Mouse (Mus musculus): Measurements from ENCODE around the gene Olfr110. TPM values are rescaled to one million over a fixed set of nuclear protein-coding genes. Genes with fewer than 3 reads are reported as not detected.
"Not testable (repeated sequence)": the region's sequence is repeated elsewhere in the genome, so short reads cannot be mapped to it uniquely, and the experiment has no call there.

The Olfr110 gene
- polyA plus RNA-seq (2014; fragmentation: Nextera tagmentation; extraction: Ambion mirVana), result not detected in 2 replicates

DNA sequence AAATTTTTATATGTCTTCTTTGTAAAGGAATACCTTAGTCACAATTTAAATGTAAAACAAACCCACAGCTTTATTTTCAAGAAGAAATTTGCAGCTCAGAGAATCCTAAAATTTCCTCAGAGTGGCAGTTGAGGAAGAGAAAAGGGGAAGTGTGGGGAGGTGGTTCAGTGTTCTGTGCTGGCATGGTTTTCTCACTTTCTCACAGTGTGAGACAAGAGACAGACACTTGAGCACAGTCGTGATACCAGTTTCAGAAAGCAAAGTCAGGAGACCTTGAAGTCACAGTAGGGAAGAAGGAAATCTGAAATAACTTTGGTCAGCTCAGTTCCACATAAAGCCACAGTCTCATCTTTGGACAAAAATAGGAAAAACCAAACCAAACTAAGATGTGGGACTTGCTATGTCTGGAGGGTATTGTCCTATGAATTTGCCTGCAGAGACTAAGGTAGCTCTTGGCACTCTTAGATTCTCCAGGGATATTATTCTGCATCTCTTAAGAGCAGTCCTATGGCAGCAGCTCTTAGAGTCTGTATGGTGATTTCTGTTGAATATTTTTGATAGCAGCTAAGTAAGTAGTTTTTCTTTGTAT, at the start of gene Olfr110:
Gene Olfr110, plus strand, starts transcription at position 539 of the 589 bp plus-strand sequence.
- Histone ChIP-seq H3K27me3 (ENCODE audit: control insufficient read depth, insufficient read depth, low read length) (no peaks in the 10 kb centered on the region), H3K4me3 (ENCODE audit: low read depth, low read length) (no peak within 1 kb of the TSS), H3K36me3 (ENCODE audit: control insufficient read depth, insufficient read depth, low read length) (no peaks in the 10 kb centered on the region), H3K4me2 (replicated peaks; ENCODE audit: low read depth, low read length) (no peak within 1 kb of the TSS), H3K9me3 (ENCODE audit: control insufficient read depth, low read length) (no peaks in the 10 kb centered on the region), H3K4me1 (replicated peaks; ENCODE audit: control insufficient read depth, insufficient read depth, low read length) (no peaks in the 10 kb centered on the region), H3K9ac (ENCODE audit: low read depth, low read length) (no peak within 1 kb of the TSS), H3K27ac (ENCODE audit: low read depth, low read length) (no peak within 1 kb of the TSS)
- ATAC-seq (ENCODE audit: low FRiP score), result no peak
- 61% methylated on average over 1 of the region's 1 CpGs for WGBS
- no peak for DNase-seq (ENCODE audit: low spot score)

DNA sequence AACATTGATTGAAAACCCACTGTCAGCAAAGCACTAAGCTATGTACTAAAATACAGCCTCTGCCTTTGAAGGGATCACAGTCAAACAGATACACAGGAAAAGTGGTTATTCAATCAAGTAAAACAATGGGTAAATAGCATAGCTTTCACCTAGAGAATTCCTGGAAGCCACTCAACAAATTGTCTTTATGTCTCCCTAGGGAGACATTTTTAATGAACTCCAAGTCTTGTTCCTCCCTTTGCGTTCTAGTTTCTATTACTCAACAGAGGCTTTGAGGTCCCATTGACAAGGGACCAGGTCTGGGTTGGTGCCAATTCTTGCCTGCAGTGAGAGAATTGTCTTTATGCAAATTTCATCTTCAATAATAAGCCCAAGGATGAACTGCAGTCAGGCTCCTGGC, 47.1 kb upstream of the Olfr110 start, which contains the start of gene Olfr108:
Gene Olfr108, plus strand, starts transcription at position 301 of the 400 bp plus-strand sequence.
- no peak within 1 kb of the TSS for H3K4me2 ChIP-seq (replicated peaks; ENCODE audit: low read depth, low read length)
- no peaks in the 10 kb centered on the region for H3K4me1 ChIP-seq (replicated peaks; ENCODE audit: control insufficient read depth, insufficient read depth, low read length)
- no peak within 1 kb of the TSS for H3K27ac ChIP-seq (ENCODE audit: low read depth, low read length)
- no peak within 1 kb of the TSS for H3K9ac ChIP-seq (ENCODE audit: low read depth, low read length)
- no peak within 1 kb of the TSS for H3K4me3 ChIP-seq (ENCODE audit: low read depth, low read length)
- ATAC-seq (ENCODE audit: low FRiP score), result no peak
- H3K9me3 ChIP-seq (ENCODE audit: control insufficient read depth, low read length), result no peaks in the 10 kb centered on the region
- 100% methylated on average over 1 of the region's 1 CpGs for WGBS
- no peak for DNase-seq (ENCODE audit: low spot score)
- no peaks in the 10 kb centered on the region for H3K27me3 ChIP-seq (ENCODE audit: control insufficient read depth, insufficient read depth, low read length)
- no peaks in the 10 kb centered on the region for H3K36me3 ChIP-seq (ENCODE audit: control insufficient read depth, insufficient read depth, low read length)

- H3K4me1 ChIP-seq (replicated peaks; ENCODE audit: control insufficient read depth, insufficient read depth, low read length), result no peaks in the 10 kb centered on the region
- H3K4me2 ChIP-seq (replicated peaks; ENCODE audit: low read depth, low read length), result no peak within 1 kb of the TSS
- H3K36me3 ChIP-seq (ENCODE audit: control insufficient read depth, insufficient read depth, low read length), result no peaks in the 10 kb centered on the region
- H3K9ac ChIP-seq (ENCODE audit: low read depth, low read length), result no peak within 1 kb of the TSS
- no peak for DNase-seq (ENCODE audit: low spot score)
- no peaks in the 10 kb centered on the region for H3K9me3 ChIP-seq (ENCODE audit: control insufficient read depth, low read length)
- no peak within 1 kb of the TSS for H3K27ac ChIP-seq (ENCODE audit: low read depth, low read length)
- no peak for ATAC-seq (ENCODE audit: low FRiP score)
- H3K27me3 ChIP-seq (ENCODE audit: control insufficient read depth, insufficient read depth, low read length), result no peaks in the 10 kb centered on the region
- H3K4me3 ChIP-seq (ENCODE audit: low read depth, low read length), result no peak within 1 kb of the TSS
- 91% methylated on average over 1 of the region's 1 CpGs for WGBS
These were observed 33.7 kb upstream of the Olfr110 start, which contains the start of gene Olfr109 for GRCm38 (mm10) chr17:37458616-37459015. Olfr109 (plus strand) TSS chr17:37458916.

DNA sequence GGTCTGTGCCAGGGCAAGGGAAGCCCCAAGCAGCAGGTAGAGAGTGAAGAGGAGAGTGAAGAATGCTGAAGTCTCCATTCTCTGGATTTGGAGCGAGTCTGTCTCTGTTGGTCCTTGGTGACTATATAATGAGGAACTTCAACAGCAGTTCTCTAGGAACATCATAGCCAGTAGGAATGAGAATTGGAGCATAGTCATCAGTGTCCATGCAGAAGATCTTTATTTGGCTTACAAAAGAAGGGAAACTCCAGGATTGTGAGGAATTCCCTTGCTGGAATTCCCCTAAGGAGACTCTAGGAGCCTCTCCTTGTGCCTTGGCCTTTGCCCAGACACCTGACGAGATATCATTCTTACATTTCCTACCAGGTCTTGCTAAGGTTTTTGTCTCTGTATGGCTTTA, 8.8 kb upstream of the Olfr110 start, which contains the start of gene H2-M2:
Gene H2-M2, minus strand, starts transcription at position 101 of the 400 bp plus-strand sequence.
- ATAC-seq (ENCODE audit: low FRiP score), result no peak
- no peak within 1 kb of the TSS for H3K4me2 ChIP-seq (replicated peaks; ENCODE audit: low read depth, low read length)
- no peaks in the 10 kb centered on the region for H3K27me3 ChIP-seq (ENCODE audit: control insufficient read depth, insufficient read depth, low read length)
- no peak within 1 kb of the TSS for H3K4me3 ChIP-seq (ENCODE audit: low read depth, low read length)
- 88% methylated on average over 2 of the region's 2 CpGs for WGBS
- no peak for DNase-seq (ENCODE audit: low spot score)
- no peaks in the 10 kb centered on the region for H3K36me3 ChIP-seq (ENCODE audit: control insufficient read depth, insufficient read depth, low read length)
- no peaks in the 10 kb centered on the region for H3K9me3 ChIP-seq (ENCODE audit: control insufficient read depth, low read length)
- no peak within 1 kb of the TSS for H3K27ac ChIP-seq (ENCODE audit: low read depth, low read length)
- no peaks in the 10 kb centered on the region for H3K4me1 ChIP-seq (replicated peaks; ENCODE audit: control insufficient read depth, insufficient read depth, low read length)
- no peak within 1 kb of the TSS for H3K9ac ChIP-seq (ENCODE audit: low read depth, low read length)

GRCm38 (mm10) chr17:37507730-37508129, 15.5 kb downstream of the Olfr110 start, which contains the start of gene Olfr111:
Olfr111 (plus strand) TSS chr17:37508030.
- H3K36me3 ChIP-seq (ENCODE audit: control insufficient read depth, insufficient read depth, low read length), result no peaks in the 10 kb centered on the region
- H3K9me3 ChIP-seq (ENCODE audit: control insufficient read depth, low read length), result no peaks in the 10 kb centered on the region
- no peaks in the 10 kb centered on the region for H3K4me1 ChIP-seq (replicated peaks; ENCODE audit: control insufficient read depth, insufficient read depth, low read length)
- no peak for DNase-seq (ENCODE audit: low spot score)
- H3K27ac ChIP-seq (ENCODE audit: low read depth, low read length), result no peak within 1 kb of the TSS
- ATAC-seq (ENCODE audit: low FRiP score), result no peak
- H3K4me3 ChIP-seq (ENCODE audit: low read depth, low read length), result no peak within 1 kb of the TSS
- H3K4me2 ChIP-seq (replicated peaks; ENCODE audit: low read depth, low read length), result no peak within 1 kb of the TSS
- 92% methylated on average over 4 of the region's 4 CpGs for WGBS
- no peaks in the 10 kb centered on the region for H3K27me3 ChIP-seq (ENCODE audit: control insufficient read depth, insufficient read depth, low read length)
- H3K9ac ChIP-seq (ENCODE audit: low read depth, low read length), result no peak within 1 kb of the TSS

GRCm38 (mm10) chr17:37524612-37525011, 32.3 kb downstream of the Olfr110 start:
- H3K27ac ChIP-seq (ENCODE audit: low read depth, low read length); ATAC-seq (ENCODE audit: low FRiP score); H3K4me3 ChIP-seq (ENCODE audit: low read depth, low read length); H3K36me3 ChIP-seq (ENCODE audit: control insufficient read depth, insufficient read depth, low read length); H3K4me2 ChIP-seq (replicated peaks; ENCODE audit: low read depth, low read length); H3K27me3 ChIP-seq (ENCODE audit: control insufficient read depth, insufficient read depth, low read length); DNase-seq (ENCODE audit: low spot score); H3K4me1 ChIP-seq (replicated peaks; ENCODE audit: control insufficient read depth, insufficient read depth, low read length); H3K9me3 ChIP-seq (ENCODE audit: control insufficient read depth, low read length); H3K9ac ChIP-seq (ENCODE audit: low read depth, low read length): not testable (repeated sequence)

- H3K27me3 ChIP-seq (ENCODE audit: control insufficient read depth, insufficient read depth, low read length); H3K9ac ChIP-seq (ENCODE audit: low read depth, low read length); H3K4me1 ChIP-seq (replicated peaks; ENCODE audit: control insufficient read depth, insufficient read depth, low read length); H3K27ac ChIP-seq (ENCODE audit: low read depth, low read length); DNase-seq (ENCODE audit: low spot score); H3K4me3 ChIP-seq (ENCODE audit: low read depth, low read length); ATAC-seq (ENCODE audit: low FRiP score); H3K9me3 ChIP-seq (ENCODE audit: control insufficient read depth, low read length); H3K36me3 ChIP-seq (ENCODE audit: control insufficient read depth, insufficient read depth, low read length); H3K4me2 ChIP-seq (replicated peaks; ENCODE audit: low read depth, low read length): not testable (repeated sequence)
- 80% methylated on average over 1 of the region's 1 CpGs for WGBS
These were observed 33.2 kb downstream of the Olfr110 start for GRCm38 (mm10) chr17:37525427-37525826.

DNA sequence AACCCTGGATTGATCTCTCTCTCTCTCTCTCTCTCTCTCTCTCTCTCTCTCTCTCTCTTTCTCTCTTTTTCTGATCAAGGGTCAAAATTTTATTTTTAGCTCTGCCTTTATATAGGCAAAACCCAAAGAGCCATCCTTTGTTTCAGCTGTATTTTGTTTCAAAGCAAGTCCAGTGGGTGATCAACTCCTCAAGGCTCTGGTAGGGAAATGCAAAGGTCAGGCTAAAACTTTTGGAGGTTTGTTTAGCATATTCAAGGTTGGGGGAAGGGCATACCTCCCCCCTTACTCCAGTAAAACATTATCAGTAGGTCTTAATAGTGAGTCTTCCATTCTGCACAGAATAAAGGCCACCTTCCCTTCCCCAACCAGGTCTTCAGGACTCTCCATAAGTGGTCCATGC, 42.9 kb downstream of the Olfr110 start:
- no peak for DNase-seq (ENCODE audit: low spot score)
- Histone ChIP-seq H3K4me2 (replicated peaks; ENCODE audit: low read depth, low read length) (no peak overlapping the region), H3K27me3 (ENCODE audit: control insufficient read depth, insufficient read depth, low read length) (no peaks in the 10 kb centered on the region), H3K4me1 (replicated peaks; ENCODE audit: control insufficient read depth, insufficient read depth, low read length) (no peaks in the 10 kb centered on the region), H3K9ac (ENCODE audit: low read depth, low read length) (no peak overlapping the region), H3K36me3 (ENCODE audit: control insufficient read depth, insufficient read depth, low read length) (no peaks in the 10 kb centered on the region), H3K9me3 (ENCODE audit: control insufficient read depth, low read length) (no peaks in the 10 kb centered on the region), H3K27ac (ENCODE audit: low read depth, low read length) (no peak overlapping the region), H3K4me3 (ENCODE audit: low read depth, low read length) (no peak overlapping the region)
- no peak for ATAC-seq (ENCODE audit: low FRiP score)

GRCm38 (mm10) chr17:37538416-37538815, 46.1 kb downstream of the Olfr110 start:
- not testable (repeated sequence) for H3K9ac ChIP-seq (ENCODE audit: low read depth, low read length); H3K4me1 ChIP-seq (replicated peaks; ENCODE audit: control insufficient read depth, insufficient read depth, low read length); H3K9me3 ChIP-seq (ENCODE audit: control insufficient read depth, low read length); H3K4me3 ChIP-seq (ENCODE audit: low read depth, low read length); DNase-seq (ENCODE audit: low spot score); ATAC-seq (ENCODE audit: low FRiP score); H3K27ac ChIP-seq (ENCODE audit: low read depth, low read length); H3K27me3 ChIP-seq (ENCODE audit: control insufficient read depth, insufficient read depth, low read length); H3K36me3 ChIP-seq (ENCODE audit: control insufficient read depth, insufficient read depth, low read length); H3K4me2 ChIP-seq (replicated peaks; ENCODE audit: low read depth, low read length)
- 74% methylated on average over 1 of the region's 1 CpGs for WGBS
